Mouse (Mus musculus): Measurements from ENCODE around the gene Fam163a. TPM values are rescaled to one million over a fixed set of nuclear protein-coding genes. Genes with fewer than 3 reads are reported as not detected.

Gene Fam163a
- total and polyA plus RNA-seq, 3 experiments = not detected

DNA sequence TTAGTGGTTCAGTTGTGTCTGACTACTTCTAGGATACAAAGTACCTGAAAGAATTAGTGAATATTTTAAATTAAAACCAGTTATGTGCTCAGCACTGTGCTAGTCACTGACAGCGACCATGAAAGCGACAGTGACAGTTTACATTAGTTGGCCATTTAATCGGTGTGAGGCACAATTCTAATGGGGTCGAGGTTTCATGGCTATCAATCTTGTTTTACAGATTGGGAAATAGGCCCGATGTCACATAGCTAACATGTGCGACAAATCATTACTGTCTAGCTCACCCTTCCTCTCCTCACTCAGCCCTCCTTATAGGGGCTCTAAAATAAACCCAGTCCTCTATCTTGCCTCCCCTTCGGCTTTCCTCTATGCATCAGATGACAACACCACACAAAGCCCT lies 11.5 kb downstream of the Fam163a start:
- H3K36me3 ChIP-seq (replicated peaks in 1 of 2; ENCODE audit: control insufficient read depth in 1 of 2, insufficient read depth in 1 of 2, low read length in 1 of 2) = no peaks in the 10 kb centered on the region
- no peak overlapping the region for H3K27ac ChIP-seq (ENCODE audit: insufficient read depth, low read depth)
- no peak for TF ChIP-seq CHD1 (IDR thresholded peaks at IDR 0.05; ENCODE audit: low read depth, low read length)
- no peak for TF ChIP-seq IRF4 (IDR thresholded peaks at IDR 0.05; ENCODE audit: low read depth, low read length)
- no peak for TF ChIP-seq SMC3 (IDR thresholded peaks at IDR 0.05; ENCODE audit: low read depth, low read length)
- no peak for TF ChIP-seq ETS1 (conservative IDR thresholded peaks at IDR 0.05; ENCODE audit: low read depth, low read length)
- TF ChIP-seq NELFE (IDR thresholded peaks at IDR 0.05; ENCODE audit: low read depth, low read length) = no peak
- TF ChIP-seq JUND (conservative IDR thresholded peaks at IDR 0.05; ENCODE audit: low read depth, low read length) = no peak
- no peak for TF ChIP-seq ZC3H11A (IDR thresholded peaks at IDR 0.05; ENCODE audit: low read depth, low read length)
- TF ChIP-seq USF2 (conservative IDR thresholded peaks at IDR 0.05; ENCODE audit: low read depth, low read length) = no peak
- TF ChIP-seq MYC (IDR thresholded peaks at IDR 0.05; ENCODE audit: low read depth, low read length) = no peak
- TF ChIP-seq GABPA (IDR thresholded peaks at IDR 0.05; ENCODE audit: insufficient replicate concordance, low read depth, low read length) = no peak
- no peak for TF ChIP-seq TCF12 (IDR thresholded peaks at IDR 0.05; ENCODE audit: low read depth, low read length)
- TF ChIP-seq KAT2A (IDR thresholded peaks at IDR 0.05; ENCODE audit: insufficient replicate concordance, low read length) = no peak
- no peak overlapping the region for H3K9ac ChIP-seq (ENCODE audit: insufficient read depth, low read depth)
- 0 out of 4 replicates have a peak, but pooled peaks cover 0 to 2% of the 10 kb centered on the region in 2 experiments for H3K4me1 ChIP-seq (ENCODE audit: control insufficient read depth in 1 of 2, insufficient read depth in 2 of 2)
- no peak for DNase-seq (ENCODE audit: extremely low read depth)
- no peaks in the 10 kb centered on the region for H3K9me3 ChIP-seq (replicated peaks; ENCODE audit: low read length)
- H3K79me2 ChIP-seq (replicated peaks; ENCODE audit: control insufficient read depth, extremely low read depth, insufficient read depth, poor library complexity, severe bottlenecking) = no peaks in the 10 kb centered on the region
- dilution Hi-C loops (cut with MboI; ENCODE audit: extremely low pct_ligation_motif_present, extremely low pct_unique_long_range_greater_than_20kb, low sequenced_read_pairs) = no loop called here
- H3K4me2 ChIP-seq (ENCODE audit: insufficient read depth, low read depth, poor library complexity, severe bottlenecking) = no peak overlapping the region
- no peaks in the 10 kb centered on the region for H3K27me3 ChIP-seq (replicated peaks)
- in situ Hi-C loops (cut with MboI; ENCODE audit: low pct_ligation_motif_present, low pct_unique_long_range_greater_than_20kb, low sequenced_read_pairs) = no loop called here
- H3K4me3 ChIP-seq (replicated peaks in 1 of 3; ENCODE audit: low read depth in 2 of 3, low read length in 2 of 3, poor library complexity in 1 of 3) = no peak overlapping the region

DNA sequence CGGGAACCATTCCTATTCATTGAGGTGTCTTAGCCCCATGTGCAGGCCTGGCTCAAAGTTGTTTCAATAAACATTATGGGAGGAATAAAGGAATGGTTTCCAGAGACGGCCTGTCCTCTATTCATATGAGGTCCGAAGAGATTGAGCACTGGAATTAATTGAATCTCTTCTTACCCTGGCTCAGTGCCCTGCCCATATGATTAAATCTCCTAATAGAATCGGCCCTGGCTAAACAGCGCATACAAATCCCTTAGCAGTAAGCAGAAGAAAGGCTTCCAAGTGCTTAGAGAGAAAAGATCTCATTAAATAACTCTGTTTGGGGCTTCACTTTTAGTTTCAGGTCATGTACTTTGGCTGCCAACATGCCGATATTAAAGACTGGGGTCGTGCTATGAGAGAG lies 12.0 kb downstream of the Fam163a start:
- in situ Hi-C loops (cut with MboI; ENCODE audit: low pct_ligation_motif_present, low pct_unique_long_range_greater_than_20kb, low sequenced_read_pairs) (no loop called here), dilution Hi-C loops (cut with MboI; ENCODE audit: extremely low pct_ligation_motif_present, extremely low pct_unique_long_range_greater_than_20kb, low sequenced_read_pairs) (no loop called here)
- H3K4me3 ChIP-seq (replicated peaks in 1 of 3; ENCODE audit: low read depth in 2 of 3, low read length in 2 of 3, poor library complexity in 1 of 3) = no peak overlapping the region
- no peak for TF ChIP-seq PAX5 (IDR thresholded peaks at IDR 0.05; ENCODE audit: low read length)
- TF ChIP-seq MXI1 (IDR thresholded peaks at IDR 0.05; ENCODE audit: low read depth, low read length) = no peak
- no peak for TF ChIP-seq ZKSCAN1 (IDR thresholded peaks at IDR 0.05; ENCODE audit: borderline replicate concordance, low read depth, low read length)
- TF ChIP-seq E2F4 (IDR thresholded peaks at IDR 0.05; ENCODE audit: insufficient replicate concordance, low read depth, low read length) = no peak
- no peak for TF ChIP-seq TCF12 (IDR thresholded peaks at IDR 0.05; ENCODE audit: low read depth, low read length)
- TF ChIP-seq HCFC1 (IDR thresholded peaks at IDR 0.05; ENCODE audit: low read depth, low read length) = no peak
- no peak for TF ChIP-seq KAT2A (IDR thresholded peaks at IDR 0.05; ENCODE audit: insufficient replicate concordance, low read length)
- H3K27me3 ChIP-seq (replicated peaks) = no peaks in the 10 kb centered on the region
- H3K36me3 ChIP-seq (replicated peaks in 1 of 2; ENCODE audit: control insufficient read depth in 1 of 2, insufficient read depth in 1 of 2, low read length in 1 of 2) = no peaks in the 10 kb centered on the region
- H3K4me2 ChIP-seq (ENCODE audit: insufficient read depth, low read depth, poor library complexity, severe bottlenecking) = no peak overlapping the region
- H3K79me2 ChIP-seq (replicated peaks; ENCODE audit: control insufficient read depth, extremely low read depth, insufficient read depth, poor library complexity, severe bottlenecking) = no peaks in the 10 kb centered on the region
- H3K9ac ChIP-seq (ENCODE audit: insufficient read depth, low read depth) = no peak overlapping the region
- H3K27ac ChIP-seq (ENCODE audit: insufficient read depth, low read depth) = no peak overlapping the region
- 0 out of 4 replicates have a peak, but pooled peaks cover 0 to 5% of the 10 kb centered on the region in 2 experiments for H3K4me1 ChIP-seq (ENCODE audit: control insufficient read depth in 1 of 2, insufficient read depth in 2 of 2)
- H3K9me3 ChIP-seq (replicated peaks; ENCODE audit: low read length) = no peaks in the 10 kb centered on the region
- no peak for DNase-seq (ENCODE audit: extremely low read depth)

All from CH12.LX (cell line).